Mouse (Mus musculus): ENCODE measurements at regions not wholly inside any gene's neighbourhood (a gene's known extent, or its start where the extent isn't known, plus 50 kb on each side); places are given as distances from the start of the nearest gene placed in this dataset.
A peak's percentile ranks its signal among the peaks of the same experiment; 100 is the strongest.
"Not testable (repeated sequence)": the region's sequence is repeated elsewhere in the genome, so short reads cannot be mapped to it uniquely, and the experiment has no call there.

DNA sequence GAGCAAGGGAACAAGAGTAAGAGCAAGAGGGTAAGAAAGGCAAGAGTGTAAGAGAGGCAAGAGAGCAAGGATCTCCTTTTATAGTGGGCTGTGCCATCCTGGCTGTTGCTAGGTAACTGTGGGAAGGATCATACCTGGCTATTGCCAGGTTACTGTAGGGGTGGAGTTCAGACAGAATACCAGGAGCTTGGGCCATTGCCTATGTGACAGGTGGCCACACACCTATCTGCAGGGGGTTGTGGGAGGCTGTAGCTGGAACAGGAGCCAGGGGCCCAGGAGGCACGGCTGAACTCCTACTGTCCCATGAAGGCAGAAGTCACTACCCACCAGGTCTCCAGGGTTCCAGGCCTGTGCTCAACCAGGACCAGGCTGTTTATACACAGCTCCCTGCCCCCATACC is 1149.0 kb downstream of the 9330182O14Rik start:
- DNase-seq (ENCODE audit: low read depth, low spot score) = no peak

DNA sequence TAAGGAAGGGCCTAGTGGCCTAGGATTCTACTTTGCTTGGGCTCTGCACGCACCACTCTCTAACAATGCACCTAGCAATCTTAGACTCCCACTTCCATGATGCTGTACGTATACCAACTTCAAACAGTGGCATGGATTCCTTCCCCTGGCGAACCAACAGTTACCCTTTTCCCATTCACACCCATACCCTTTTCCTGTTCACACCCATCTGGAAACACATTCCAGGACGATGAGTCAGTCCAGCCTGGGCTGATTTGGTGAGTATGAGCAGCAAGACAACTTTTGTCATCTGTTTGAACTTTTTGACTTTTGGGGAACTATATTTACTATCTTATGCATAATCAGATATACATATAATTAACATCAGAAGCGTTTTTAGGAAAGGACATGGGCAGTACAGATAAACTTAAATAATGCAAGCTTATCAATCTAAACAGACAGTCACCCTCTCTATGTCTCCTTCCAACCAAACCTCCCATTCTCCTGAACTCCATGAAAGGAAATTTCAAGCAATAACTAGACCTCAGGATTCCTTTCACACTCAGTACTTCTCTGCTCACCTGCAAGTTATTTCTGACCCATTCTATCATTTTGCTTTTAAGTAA is 1152.7 kb downstream of the 9330182O14Rik start:
- DNase-seq (ENCODE audit: low read depth, low spot score) = no peak

GRCm38 (mm10) chr15:41297419-41297818 is 1163.3 kb downstream of the 9330182O14Rik start:
- DNase-seq (ENCODE audit: low read depth, low spot score) = no peak

DNA sequence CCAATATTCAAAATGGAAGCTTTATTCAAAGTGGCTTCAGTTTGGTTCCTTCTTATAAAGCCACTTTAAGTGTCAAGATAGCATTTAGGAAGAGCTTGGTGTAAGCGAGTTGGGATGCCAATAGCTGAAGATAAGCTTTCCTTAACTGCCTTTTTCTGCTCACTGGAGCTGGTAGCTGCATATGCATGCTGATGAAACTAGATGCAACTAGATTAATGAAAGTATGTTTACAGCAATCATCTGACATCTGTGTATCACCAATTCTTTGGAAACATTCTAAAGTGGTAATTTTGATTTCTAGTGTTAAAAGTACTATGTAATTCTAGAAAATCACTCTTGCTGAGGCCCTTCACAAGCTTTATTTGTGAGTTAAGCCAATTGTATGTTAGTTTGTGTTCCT is 1172.5 kb downstream of the 9330182O14Rik start:
- no peak for DNase-seq (ENCODE audit: low read depth, low spot score)

- DNase-seq (ENCODE audit: low read depth, low spot score) = no peak
These were observed 1177.7 kb downstream of the 9330182O14Rik start for GRCm38 (mm10) chr15:41311728-41312320.

- no peak for DNase-seq (ENCODE audit: low read depth, low spot score)
These were observed 1180.8 kb downstream of the 9330182O14Rik start for GRCm38 (mm10) chr15:41314916-41315315.

DNA sequence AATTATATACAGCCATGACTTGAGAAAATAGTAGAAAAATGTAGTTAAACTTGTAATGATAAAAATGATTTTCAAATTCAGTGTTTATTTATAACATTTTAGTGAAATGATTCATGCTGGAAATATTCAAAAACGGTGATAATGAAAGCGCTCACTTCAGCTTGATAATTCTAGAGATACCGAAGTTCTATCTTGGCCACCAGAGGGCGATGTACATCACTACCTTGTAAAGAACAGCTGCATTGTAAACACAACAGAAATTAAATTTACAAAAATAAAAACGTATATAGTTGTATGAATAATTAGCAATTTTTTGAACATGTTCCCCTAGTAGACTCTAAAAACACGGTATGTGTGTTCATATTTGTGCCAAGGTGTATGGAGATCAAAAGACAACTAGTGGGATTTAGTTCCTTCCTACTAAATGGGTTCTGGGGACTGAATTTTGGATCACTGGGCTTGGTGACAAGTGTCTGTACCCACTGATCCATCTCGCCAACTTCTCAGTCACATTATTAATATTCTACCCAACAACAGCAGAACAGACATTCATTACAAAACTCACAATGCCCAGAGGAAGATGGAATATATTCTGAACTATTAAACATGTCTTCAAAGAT is 1191.6 kb downstream of the 9330182O14Rik start:
- DNase-seq (ENCODE audit: low read depth, low spot score) = peak; percentile 61

DNA sequence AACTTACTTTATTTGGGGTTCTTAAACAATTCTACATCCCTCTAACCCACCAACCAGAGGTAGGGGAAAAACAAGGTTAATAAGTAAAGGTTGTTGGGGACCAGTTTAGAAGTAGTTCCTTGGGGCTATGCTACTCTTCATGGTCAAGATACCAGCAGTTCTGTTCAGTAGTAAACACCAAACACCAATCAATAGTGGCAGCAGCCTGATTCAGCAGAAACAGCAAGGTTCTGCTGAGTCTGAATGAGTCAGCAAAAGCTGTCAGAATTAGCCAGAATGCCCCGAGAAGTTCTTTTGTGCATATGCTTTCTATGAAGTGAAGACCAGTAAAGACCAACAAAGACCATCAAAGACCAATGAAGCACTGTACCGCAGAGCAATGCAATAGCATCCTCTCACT is 1195.1 kb downstream of the 9330182O14Rik start:
- DNase-seq (ENCODE audit: low read depth, low spot score) = no peak

GRCm38 (mm10) chr15:41330085-41330484 is 1195.9 kb downstream of the 9330182O14Rik start:
- no peak for DNase-seq (ENCODE audit: low read depth, low spot score)

DNA sequence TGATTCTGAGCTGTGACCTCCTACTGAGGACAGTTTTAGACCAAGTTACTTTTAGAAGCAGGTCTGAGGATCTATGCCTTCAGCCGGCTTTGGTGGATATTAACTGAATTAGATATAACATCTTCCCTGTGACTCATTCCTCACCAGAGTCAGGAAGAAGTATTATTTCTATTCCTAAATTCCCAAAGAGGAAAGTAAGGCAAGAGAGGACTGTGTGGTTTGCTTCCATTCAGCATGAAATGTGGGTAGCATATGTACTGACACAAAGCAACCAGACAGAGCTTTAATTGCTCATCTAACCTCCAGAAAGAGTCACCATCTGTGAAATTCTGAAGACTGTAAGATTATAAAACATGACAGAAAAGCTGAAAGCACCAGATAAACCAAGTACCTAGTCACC is 1198.3 kb downstream of the 9330182O14Rik start:
- no peak for DNase-seq (ENCODE audit: low read depth, low spot score)

GRCm38 (mm10) chr15:41333165-41333564 is 1199.0 kb downstream of the 9330182O14Rik start:
- DNase-seq (ENCODE audit: low read depth, low spot score) = no peak

- DNase-seq (ENCODE audit: low read depth, low spot score) = not testable (repeated sequence)
These were observed 1206.5 kb downstream of the 9330182O14Rik start for GRCm38 (mm10) chr15:41340621-41341020.

- DNase-seq (ENCODE audit: low read depth, low spot score) = no peak
These were observed 1211.4 kb downstream of the 9330182O14Rik start for GRCm38 (mm10) chr15:41345554-41345953.

DNA sequence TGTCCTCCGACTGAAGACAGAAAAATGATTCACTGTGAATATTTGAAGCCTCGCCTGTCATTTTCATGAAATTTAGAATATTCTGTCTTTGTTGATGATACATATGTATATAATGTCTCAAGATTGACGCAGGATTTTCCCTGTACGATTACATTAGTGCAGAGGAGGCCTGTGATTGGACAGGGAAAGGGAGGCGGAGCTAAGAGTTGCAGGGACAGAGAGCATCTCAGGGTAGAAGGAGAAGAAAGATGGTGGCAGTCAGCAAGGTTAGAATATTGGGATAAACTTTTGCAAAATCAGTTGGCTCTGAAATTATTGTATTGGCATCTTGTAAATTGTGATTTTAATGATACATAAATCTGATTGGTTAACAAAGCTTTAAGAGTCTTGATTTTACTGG is 1213.1 kb downstream of the 9330182O14Rik start:
- DNase-seq (ENCODE audit: low read depth, low spot score) = no peak

DNA sequence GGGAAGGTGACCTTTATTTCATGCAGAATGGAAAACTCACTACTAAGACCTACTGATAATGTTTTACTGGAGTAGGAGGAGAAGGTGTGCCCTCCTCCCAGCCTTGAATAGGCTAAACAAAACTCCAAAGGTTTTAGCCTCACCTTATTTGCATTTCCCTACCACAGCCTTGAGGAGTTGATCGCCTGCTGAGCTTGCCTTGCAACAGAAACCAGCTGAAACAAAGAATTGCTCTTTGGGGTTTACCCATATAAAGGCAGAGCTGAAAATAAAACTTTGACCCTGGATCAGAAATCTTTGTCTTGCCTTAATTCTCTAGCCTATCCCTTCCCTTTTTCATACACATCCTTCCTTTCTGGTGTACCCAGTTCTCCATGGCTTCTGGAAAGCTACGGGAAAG is 1218.0 kb downstream of the 9330182O14Rik start:
- DNase-seq (ENCODE audit: low read depth, low spot score) = no peak

GRCm38 (mm10) chr15:41359276-41359675 is 1225.1 kb downstream of the 9330182O14Rik start:
- no peak for DNase-seq (ENCODE audit: low read depth, low spot score)

GRCm38 (mm10) chr15:41374669-41375068 is 1240.5 kb downstream of the 9330182O14Rik start:
- DNase-seq (ENCODE audit: low read depth, low spot score) = no peak

DNA sequence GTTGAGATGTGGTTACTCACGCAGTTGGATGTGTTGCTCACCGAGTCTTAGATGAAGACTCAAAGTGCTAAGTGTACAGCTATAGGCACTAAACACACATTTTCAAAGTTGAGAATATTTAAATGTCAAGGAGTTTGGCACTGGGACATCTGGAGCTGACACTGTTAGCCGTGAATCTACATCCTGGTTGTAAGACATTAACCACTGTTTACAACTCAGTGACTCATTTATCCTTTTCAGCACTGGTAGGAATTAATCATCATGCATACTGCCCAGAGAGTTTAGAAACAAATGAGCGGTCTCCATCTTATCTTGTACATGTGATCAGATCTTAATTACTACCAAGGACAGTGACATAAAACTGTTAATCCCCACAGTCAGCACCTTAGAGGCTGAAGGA is 1241.7 kb downstream of the 9330182O14Rik start:
- no peak for DNase-seq (ENCODE audit: low read depth, low spot score)

DNA sequence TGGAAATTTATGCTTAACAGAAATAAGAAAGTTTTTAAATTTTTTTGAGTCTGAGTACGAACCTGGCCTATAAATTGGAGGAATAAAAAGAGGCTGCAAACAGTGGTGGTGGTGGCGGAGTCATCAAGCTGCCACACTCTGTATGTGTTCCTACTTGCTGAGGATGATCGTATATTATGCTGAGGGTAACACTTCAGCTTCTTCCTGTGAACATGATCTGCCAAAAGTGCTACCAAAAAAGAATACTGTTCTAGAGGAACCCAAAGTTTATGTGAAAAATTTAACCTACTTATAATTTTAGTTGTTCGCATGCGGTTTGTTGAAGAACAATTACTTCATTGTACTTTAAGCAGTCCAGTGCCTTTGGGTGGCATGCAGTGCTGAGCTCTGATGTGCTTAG is 1245.5 kb downstream of the 9330182O14Rik start:
- no peak for DNase-seq (ENCODE audit: low read depth, low spot score)

DNA sequence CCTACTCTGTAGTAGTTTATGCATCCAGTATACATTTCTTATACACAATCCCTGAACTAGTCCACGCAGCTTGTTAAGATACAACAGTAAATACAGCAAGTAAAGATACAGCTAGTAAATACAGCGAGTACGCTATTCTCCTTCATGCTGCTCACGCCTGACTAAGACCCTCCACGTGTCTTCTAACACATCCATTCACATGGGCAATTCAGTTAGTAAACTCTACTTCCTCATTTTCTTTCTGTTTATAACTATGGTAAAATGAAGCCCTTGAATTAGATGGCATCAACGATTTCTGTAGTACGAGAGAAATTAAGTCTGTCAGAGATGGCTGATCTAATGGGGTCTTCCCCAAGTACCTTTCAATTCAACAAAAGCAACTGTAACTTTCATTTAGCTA is 1246.3 kb downstream of the 9330182O14Rik start:
- no peak for DNase-seq (ENCODE audit: low read depth, low spot score)

GRCm38 (mm10) chr15:41390699-41391098 is 1256.5 kb downstream of the 9330182O14Rik start:
- no peak for DNase-seq (ENCODE audit: low read depth, low spot score)

All from mesoderm, embryonic 11.5 days (tissue).